Mouse (Mus musculus): Measurements from ENCODE around the gene Nmt1.

- no peak for TF ChIP-seq CEBPB (IDR thresholded peaks at IDR 0.05; ENCODE audit: insufficient read depth, poor library complexity, severe bottlenecking)
- no peak for TF ChIP-seq USF1 (IDR thresholded peaks at IDR 0.05; ENCODE audit: low read depth)
- no peak for TF ChIP-seq POLR2AphosphoS2 (IDR thresholded peaks at IDR 0.05; ENCODE audit: insufficient read length, low read depth)
- no peak for TF ChIP-seq E2F4 (IDR thresholded peaks at IDR 0.05; ENCODE audit: insufficient read depth)
- TF ChIP-seq POLR2A (IDR thresholded peaks at IDR 0.05; ENCODE audit: insufficient read length, low read depth): no peak
- no peak for TF ChIP-seq REST (IDR thresholded peaks at IDR 0.05; ENCODE audit: insufficient read depth, insufficient read length)
- no peak for TF ChIP-seq MYOG (IDR thresholded peaks at IDR 0.05; ENCODE audit: control insufficient read depth in 1 of 3, insufficient read depth in 1 of 3, insufficient read length in 2 of 3, low read depth in 2 of 3)
These were observed 38.3 kb upstream of the Nmt1 start for GRCm38 (mm10) chr11:102989641-102990151.

Data from myocyte (in vitro differentiated cells).